Mouse (Mus musculus): ENCODE results near the gene Nt5e. TPM values are rescaled to one million over a fixed set of nuclear protein-coding genes. Genes with fewer than 3 reads are reported as not detected.
A peak's percentile ranks its signal among the peaks of the same experiment; 100 is the strongest.
"Not testable (repeated sequence)": the region's sequence is repeated elsewhere in the genome, so short reads cannot be mapped to it uniquely, and the experiment has no call there.

The Nt5e gene
- 100 to 1,000 TPM; 168 to 186 TPM for polyA plus RNA-seq (2017; shearing (Covaris generic))

DNA sequence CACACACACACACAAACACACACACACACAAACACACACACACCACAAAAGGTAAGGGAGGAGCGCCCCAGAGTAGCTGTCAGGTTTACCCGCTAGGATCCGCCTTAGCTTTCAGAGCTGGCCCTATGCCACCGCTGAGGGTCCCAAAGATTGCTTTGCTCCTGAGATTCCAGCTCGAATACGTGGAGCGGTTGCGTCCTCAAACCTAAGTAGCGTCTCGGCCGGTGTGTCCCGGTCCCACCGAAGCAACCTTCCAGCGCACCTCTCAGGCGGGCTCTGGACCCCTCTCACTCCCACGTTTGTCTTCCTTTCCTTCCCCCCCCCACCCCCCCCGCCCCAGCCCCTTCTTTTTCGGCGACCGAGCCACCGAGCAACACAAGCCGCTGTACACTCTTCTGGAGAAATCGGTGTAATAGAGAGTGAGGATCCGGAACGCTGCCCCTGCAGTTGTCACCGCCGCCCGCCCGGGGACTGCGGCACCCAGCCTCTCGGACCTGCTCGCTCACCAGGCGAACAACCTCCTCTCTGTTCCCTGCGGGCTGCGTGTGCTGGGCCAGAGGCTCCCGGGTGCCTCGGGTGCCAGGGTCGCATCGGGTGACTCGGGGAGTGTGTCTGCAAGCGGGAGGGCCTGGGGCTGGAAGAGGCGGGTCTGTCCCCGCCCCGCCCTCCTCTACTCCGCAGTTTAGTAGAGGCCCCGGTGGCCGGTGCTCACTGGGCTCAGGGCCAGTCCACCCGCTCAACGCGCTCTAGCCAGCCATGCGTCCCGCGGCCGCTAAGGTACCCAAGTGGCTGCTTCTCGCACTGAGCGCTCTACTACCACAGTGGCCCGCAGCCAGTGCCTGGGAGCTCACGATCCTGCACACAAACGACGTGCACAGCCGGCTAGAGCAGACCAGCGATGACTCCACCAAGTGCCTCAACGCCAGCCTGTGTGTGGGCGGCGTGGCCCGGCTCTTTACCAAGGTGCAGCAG, at the start of gene Nt5e:
TSS of gene Nt5e (plus strand) at position 268 of the 972 bp plus-strand sequence.
- peak; percentile 49 for ATAC-seq

DNA sequence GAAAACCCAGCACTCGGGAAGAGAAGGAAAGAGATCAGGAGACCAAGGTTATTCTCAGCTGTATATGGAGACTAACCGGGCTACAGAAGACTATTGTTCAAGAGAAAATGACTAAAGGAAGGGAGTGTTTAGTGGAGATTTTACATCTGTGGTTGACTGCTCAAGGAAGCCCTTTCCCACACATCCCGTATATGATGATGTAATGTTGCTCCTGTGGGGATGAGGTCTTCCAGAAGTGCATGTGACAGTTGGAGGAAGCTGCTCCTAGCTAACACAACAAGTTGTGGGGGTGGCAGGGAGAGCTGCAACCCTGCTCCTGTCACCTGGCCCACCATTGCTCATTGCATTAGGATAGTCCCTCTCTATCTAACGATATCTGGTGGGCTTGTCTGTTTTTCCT, 49.4 kb upstream of the Nt5e start:
- ATAC-seq: no peak

DNA sequence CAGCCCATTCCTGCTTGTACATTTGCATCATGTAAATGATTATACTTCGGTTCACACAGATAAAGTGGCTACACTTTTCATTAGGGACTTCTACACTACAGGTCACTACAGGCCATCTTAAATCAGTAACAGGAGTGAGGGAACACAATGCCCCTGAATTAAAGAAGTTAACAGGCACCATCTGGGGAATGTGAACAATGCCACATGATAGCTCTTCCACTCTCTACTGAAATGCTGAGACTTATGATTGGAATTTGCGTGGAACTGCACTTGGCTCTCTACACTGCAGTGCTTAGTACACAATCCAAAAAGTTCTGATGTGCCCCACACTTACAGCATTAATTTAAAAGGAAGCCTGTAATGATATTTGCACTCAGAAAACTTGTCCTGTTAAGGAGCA, 47.3 kb upstream of the Nt5e start:
- no peak for ATAC-seq

DNA sequence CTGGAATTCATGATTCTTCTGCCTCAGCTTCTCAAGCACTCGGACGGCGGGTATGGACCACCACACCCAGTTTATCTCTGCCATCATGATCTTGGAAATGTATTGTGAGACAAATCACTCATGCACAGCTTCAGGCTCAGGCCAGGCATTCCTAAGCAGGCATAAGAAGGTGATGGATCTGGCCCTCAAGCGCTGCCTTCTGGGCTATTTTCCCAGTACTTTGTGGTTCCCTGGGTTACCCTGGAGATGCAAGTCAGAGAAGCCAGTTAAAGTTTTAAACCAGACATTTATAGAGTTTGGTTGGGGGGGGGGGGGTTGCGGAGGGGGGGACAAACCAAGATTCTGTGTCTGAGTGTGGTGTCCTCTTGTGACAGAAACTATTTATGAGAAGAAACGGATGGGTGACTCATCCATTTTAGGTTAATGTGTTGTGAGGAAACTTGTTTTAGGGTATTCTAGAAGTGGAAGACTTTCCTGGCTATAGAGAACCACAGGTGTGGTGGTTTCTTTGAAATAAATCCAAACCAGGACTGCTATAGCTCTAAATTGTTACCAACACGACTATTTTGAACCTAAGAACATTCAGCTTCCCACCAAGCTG, 37.3 kb upstream of the Nt5e start:
- ATAC-seq: no peak

DNA sequence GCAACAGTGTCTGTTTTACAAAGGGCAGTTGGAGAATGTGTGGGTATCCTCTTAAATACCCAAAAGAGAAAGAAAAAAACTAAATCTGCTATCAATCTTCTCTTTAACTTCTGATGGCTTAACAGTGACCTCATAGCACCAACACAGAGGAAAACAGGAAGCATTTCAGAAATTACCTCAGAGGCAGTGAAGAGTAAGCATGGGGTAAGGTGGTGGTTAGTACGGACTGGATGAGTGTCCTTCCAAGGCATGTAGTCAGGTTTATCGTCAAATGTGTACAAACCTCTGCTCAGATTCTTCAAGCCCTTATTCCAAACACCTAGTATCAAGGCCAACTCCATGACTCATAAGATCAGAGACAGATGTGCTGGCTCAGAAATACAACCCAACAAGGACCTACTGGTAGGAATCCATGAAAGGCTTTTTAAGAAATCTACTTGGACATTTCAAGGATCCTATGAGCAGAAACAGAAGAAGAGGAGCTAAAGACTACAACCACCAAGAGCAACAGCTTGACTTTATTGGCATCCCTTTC, 34.1 kb upstream of the Nt5e start:
- no peak for ATAC-seq

DNA sequence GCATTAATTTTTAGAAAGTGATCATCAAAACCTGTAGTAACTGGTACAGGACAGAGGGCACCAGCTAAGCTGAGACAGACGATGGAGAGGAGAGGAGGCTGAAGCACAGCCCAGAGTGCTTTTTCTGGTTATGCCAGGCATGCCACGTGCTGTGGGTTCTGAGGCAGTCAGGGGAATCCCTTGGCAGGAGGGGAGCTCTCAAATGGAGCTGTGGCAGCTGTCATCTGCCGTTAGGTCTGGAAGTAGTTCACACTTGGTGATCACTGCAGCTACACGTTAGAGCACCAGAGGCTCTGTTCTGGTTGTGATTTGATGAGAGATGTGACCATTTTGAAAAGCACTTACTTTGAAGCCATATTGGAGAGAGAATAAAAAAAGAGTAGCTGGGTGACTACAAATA, 31.2 kb upstream of the Nt5e start:
- no peak for ATAC-seq

DNA sequence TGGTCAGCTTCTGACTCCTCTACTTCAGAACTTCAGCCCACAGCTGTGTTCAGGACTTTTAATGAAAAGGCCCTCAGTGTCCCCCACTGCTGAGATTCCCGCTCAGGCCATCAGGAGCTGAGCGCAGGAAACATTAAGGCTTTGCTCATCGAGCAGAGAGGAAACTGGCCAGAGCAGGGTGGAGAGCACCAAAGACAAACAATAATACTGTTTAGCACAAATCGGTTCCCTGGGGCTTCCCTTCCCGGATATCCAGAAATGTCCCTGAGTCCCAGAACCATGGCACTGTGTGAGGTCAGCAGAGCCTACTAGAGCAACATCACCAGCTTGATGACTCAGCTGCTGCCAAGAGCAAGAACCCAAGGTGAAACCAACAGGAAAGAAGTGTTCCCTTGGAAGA, 30.7 kb upstream of the Nt5e start:
- ATAC-seq: no peak

DNA sequence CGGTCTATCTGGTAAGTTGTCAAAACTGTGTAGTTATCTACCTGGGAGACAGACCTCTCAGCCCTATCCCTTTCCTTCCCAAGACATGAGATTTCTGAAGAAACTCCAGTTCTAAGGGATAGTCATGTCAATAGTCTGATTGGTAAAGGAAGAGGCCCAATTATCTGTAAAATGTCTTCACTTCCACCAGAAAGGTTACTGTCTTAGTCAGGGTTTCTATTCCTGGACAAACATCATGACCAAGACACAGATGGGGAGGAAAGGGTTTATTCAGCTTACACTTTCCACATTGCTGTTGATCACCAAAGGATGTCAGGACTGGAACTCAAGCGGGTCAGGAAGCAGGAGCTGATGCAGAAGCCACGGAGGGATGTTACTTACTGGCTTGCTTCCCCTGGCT, 29.8 kb upstream of the Nt5e start:
- ATAC-seq: not testable (repeated sequence)

DNA sequence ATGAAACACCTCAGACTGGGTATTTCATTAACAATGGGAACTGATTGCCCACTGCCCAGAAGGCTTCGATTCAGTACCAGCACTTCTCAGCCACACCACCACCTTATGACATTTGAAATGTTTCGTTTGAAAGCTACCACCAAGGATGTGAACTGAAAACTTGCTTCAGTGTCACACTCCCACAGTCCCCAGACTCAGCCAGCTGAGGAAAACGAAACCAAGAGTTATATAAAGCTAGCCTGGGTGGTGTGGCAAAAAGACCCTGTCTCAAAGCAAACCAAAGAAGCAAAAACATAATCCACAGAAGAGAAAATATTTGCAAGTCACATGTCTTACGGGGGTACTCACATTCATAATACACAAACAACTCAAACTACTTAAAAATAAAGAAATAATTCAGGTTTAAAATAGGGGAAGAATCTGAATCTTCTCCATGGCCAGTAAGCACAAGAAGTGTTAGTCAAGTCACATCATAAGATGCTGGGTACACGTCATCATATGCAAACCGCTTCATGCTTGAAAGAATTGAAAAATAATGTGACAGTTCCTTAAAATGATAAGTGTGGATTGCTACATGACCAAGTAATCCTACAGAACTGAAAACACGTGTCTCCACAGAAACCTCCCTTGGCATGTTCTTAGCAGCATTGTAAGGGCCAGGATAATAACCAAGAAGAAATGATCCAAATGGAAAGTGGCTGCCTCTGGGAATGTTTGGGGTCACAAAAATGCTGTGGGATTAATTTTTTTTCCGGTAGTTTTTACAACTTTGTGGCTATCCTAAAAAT, 28.9 kb upstream of the Nt5e start:
- ATAC-seq: peak; percentile 75

DNA sequence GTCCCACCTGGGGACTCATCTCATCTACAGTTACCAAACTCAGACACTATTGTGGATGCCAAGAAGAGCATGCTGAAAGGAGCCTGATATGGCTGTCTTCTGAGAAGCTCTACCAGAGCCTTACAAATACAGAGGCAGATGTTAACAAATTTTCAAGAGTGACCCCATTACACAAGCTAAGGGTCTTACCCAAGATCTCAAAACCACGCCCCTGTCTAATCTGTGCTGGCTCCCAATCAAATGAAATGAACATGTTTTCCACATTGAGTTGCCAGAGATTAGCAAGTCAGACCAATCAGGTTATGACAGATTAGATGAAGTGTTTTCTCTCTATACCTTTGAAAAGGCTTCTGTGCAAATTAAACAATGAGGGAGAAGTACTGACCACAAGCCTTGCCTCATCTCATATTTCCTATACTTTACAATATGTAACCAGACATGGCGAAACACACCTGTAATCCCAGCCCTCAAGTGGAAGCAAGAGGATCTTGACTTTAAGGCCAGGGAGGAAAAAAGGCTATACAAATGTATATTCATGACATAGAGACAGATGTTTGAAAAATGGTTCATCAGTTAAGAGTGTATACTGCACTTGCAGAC, 19.9 kb upstream of the Nt5e start:
- ATAC-seq: no peak

DNA sequence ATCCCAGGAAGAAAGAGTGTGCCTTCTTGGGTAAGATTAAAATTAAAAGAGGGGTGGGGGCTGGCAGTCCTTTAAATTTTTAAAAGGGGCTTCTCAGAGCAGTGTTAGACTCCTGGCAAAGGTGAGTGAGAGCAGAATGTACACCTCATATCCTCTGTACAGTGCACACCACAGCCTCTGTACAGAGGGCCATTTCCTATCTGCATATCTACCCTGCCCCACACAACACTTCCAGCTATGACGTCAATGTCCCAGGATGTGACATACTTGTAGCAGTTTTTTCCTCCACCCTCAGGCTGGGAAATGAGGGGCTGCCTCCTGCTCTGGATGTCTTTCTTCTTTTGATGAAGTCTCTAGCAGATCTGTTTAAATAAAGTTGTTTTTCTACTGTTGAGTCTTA, 17.9 kb upstream of the Nt5e start:
- peak; percentile 69 for ATAC-seq

DNA sequence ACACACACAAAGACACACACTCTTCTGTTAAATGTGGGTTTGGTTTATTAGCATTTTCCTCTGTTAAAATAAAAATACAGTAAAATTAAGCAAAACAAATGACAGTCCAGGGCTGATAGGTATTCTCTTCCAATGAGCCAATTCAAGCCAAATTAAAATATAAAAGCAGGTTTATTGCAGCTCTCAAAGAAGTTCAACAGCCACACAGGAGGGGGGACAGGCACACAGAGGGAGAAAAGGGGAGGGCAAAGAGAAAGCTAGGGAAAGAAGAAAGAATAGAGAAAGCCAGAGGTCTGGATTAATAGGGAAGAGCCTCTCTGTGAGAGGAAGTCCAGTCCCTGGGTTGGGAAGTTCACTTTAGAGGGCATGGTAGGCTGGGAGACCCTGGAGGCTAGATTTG, 7.8 kb upstream of the Nt5e start:
- ATAC-seq: no peak

DNA sequence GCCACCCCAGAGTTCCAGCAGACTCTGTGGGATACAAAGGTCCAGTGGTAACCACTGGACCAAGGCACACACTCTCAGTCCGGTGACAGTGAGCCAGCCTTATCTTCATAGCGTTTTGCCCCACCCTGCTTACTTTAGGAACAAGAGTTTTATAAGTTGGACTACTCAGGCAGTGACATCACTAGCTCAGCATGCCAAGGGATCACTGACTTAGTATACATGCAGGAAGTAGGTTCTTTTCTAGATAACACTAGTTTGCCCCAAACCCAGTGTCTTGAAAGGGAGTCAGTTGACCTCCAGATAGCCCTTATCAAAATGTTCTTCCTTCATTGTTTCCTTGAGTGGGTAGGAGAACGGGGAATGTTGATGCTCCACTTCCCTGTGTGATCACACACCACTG, 2.4 kb upstream of the Nt5e start:
- ATAC-seq: no peak

DNA sequence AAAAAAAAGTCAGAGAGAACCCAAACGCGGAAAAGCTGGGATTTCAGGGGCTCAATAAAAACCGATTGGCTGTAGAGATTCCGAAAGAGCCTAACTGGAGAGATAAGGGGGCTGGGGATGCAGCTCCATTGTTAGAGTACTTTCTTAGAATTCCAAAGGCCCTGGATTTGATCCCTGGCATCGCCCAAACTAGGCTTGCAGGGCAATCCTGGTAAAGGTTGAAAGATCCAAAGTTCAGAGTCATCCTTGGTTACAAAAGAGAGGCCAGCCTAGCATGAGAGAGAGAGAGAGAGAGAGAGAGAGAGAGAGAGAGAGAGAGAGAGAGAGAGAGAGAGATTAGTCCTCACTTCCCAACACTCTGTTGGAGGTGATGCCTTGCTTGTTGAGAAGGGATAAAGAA, 1.7 kb downstream of the Nt5e start:
- ATAC-seq: no peak

DNA sequence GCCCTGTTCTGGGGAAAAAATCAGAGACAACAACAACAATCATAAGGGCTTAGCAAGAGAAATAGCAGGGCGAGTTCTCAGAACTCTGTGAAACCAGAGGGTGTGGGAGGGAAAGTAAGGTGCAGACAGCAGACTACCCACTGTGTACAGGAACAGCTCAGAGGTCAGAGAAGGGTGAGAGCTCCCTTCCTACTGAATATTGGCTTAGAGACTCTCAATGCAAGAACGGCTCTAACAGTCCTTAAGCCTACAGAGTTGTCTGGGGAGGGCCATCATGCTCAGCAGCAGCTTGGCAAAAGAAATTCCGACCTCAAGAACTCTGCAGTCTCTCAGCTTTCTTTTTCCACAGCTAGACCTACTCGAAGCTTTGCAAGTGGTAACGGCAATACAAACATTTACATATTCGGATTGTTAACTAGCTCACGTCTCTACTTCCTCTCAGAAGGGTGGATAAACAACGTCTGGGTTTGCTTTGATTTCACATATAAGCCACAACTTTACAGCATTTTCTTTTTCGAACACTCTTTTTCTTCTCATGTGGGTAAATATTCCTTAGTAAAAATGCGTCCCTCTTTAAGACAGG, 2.3 kb downstream of the Nt5e start:
- ATAC-seq: peak; percentile 53

DNA sequence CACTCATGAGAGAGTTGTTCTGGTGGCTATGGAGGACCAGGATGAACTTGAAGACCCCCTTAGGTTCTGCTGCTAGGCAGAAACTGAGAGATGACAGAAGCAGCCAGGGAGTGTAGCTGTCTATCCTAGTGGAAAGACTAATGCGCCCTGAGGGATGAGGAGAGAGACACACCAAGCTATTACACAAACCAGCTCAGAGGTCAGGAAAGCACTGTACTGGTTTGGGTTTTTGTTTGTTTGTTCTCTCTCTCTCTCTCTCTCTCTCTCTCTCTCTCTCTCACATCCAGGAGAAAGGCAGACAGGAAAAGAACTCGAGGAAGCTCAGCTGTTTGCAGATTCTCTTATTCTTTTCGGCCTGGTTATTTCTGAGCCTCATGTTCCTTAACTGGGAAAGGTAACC, 3.3 kb downstream of the Nt5e start:
- no peak for ATAC-seq

DNA sequence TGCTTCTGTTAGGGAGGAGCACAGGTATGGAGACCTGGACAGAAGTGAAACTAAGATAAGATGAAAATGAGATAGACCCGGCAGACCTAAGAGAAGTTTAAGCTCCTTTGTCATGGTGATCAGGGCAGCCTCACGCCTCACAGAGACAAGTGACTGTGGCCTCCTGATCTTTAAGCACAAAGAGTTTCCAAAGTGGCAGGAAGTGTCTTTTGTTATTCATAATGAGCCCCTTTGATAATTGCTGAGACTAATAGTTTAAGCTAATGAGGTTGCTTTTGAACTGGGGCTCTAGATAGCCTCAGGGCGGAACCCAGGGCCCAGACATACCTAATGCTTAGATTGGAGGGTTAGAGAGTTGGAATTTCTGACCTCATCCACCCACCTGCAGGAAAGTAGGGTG, 5.5 kb downstream of the Nt5e start:
- ATAC-seq: peak; percentile 26

DNA sequence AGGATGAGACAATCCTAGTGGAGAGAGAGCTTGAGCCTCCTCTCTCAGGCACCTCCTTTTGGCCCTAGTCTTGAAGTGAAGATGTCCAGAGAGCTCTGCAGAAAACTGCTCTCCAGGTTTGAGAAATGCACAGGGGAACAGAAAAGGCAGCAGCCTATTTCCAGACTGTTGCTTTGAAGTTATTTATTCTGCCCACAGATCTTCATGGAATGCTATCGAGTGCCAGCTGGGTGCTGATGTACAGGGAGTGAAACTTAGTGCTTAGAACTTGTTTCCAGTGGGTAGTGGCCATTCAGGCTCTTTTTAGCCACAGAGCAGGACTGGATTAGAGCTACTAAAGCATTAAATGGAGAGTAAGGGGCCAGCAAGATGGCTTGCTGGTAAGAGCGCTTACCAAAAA, 8.8 kb downstream of the Nt5e start:
- ATAC-seq: no peak

DNA sequence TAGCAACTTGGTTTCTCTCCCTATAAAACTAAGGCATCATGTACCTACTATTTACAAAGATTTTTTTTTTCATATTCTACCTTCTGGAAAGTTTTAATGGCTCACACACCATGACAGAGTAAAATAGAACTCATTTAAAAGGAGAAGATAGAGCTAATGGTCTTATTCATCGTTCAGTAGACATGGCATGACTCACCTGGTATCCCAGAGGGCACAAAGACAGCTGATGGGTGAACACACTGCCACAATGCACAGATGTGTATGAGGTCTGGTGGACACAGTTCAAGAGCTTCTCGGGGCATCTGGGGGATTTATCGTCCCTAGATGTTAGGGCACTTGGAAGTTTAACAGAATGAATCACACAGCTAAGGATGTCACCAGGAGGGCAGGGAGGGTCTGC, 13.8 kb downstream of the Nt5e start:
- ATAC-seq: no peak

DNA sequence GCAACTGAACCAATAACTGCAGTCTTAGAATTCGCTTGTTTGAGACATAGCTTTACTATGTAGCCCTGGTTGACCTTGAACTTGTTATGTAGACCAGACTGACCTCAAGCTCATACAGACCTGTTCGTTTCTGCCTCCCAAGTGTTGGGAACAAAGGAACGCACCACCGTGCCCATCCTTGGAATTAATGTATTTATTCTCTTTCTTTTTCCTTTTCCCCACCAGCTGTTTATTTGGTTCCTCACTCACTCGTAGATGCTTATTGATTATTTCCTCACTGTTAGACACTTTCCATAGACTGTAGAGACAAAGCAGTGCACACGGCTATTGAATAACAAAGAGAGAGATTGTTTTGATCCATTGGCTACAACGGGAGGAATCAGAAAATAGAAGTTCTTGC, 15.2 kb downstream of the Nt5e start:
- no peak for ATAC-seq

DNA sequence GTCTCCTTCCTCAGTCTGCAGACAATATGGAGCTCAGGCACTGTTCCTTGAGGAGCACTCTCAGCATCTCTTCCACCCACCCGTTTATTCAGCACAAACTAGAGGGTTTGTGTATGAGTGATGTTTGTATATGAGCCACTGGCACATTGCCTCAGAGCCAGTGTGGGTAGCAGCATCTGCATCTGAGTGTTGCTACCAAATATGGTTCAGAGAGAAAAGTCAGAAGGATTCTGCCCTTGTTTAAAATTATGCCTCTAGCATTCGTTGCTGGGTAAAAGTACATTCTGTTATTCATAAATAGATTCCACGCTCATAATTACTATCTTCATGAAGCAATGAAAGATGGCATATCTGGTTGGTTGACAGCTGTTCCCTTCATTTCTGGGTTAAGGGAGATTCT, 15.7 kb downstream of the Nt5e start:
- no peak for ATAC-seq

DNA sequence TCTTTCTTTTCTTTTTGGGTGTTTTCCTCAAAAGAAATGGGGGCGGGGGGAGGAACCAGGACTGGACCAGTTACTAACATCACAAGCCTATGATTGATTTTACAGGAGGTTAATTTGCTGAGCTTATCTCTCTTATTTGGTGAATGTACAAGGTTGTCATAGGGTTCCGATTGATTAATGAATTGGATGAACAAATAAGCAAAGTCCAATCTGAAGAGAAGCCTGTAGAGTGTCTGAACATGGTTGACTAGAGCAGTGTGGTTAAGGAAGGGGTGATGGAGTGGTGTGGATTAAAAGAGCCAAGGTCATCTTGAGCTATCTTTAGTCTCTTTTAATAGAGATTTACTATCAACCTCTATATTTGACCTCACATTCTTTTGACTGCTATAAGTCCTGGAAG, 17.4 kb downstream of the Nt5e start:
- ATAC-seq: no peak
